Mouse (Mus musculus) Muller cell, postnatal 12 days (primary cell): Measurements from ENCODE around the gene Prg3.

ENCODE experiments used
- DNase-seq: peaks from one replicate; pipeline ENCODE4 v3.0.0-alpha.2; 2015; ENCODE audit errors: inconsistent ontology term

Prg3 gene

DNA sequence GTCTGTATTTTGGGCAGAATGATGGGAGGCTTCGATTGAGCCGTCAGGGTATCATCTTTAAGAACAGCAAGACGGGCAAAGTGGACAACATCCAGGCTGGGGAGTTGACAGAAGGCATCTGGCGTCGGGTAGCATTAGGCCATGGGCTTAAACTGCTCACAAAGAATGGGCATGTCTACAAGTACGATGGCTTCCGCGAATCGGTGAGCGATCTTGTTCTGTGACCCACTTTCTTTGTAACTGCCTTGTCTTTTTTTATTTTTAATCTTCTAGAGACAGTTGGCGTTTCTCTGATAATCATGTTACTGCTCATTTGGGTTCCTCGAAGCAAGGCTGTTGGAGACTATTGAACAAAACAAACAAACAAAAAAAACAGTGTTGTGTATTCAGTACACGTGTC is 50.3 kb downstream of the Prg3 start:
- DNase-seq = no peak
